Mouse (Mus musculus): ENCODE measurements at regions not wholly inside any gene's neighbourhood (a gene's known extent, or its start where the extent isn't known, plus 50 kb on each side); places are given as distances from the start of the nearest gene placed in this dataset.
A peak's percentile ranks its signal among the peaks of the same experiment; 100 is the strongest.

DNA sequence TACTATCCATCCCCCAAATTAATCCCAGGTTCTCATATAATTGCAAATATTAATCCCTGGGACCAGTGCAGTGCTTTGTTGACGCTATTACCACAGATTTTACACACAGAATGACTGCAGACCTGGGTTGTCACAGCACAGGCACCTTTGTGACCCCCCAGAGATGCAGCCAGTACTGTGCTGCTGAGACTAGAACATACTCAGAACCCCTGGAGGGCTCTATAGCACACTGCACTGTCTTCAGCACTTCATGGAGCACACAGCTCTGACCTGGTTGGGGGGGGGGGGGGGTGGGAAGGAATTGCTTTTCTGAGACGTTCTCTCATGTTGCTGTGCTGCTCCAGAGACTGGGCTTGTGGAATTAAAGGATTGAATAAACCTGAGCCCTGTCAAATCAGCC, 154.9 kb upstream of the Gm34302 start:
- DNase-seq (ENCODE audit: low spot score) = no peak

DNA sequence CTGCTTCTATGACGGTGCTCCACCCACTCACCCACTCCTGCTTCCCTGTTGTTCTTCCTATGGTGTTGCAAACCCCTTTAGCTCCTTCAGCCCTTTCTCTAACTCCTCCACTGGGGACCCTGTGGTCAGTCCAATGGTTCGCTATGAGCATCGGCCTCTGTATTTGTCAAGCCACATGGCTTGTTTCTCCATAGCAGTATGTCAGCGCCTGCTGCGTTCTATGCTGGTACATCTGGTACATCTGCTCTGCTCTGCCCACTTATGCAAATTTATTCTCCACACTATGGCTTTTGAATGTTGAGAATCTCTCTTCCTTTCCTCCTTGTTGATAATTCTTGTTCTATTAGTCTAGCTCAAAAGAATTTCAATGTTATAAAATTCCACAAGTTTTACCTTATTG, 154.2 kb upstream of the Gm34302 start:
- DNase-seq (ENCODE audit: low spot score) = no peak

DNA sequence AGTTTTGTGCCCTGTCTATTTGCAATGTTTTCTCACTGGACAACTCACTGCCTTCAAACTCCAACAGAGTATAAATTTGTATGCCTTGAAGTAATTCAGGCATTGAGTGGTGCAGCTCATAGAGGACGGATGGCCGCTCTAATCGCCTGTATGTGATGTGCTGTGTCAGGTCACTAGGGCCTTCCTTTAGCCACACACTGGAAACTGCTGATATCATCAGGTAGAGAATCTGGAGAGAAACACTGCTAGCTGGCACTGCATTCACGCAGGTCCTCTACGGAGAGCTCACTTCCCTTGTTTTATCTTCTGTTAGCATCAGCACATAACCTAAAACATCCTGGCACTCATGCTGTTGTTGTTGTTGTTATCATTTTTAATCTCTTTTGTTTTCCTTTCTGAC, 144.0 kb upstream of the Gm34302 start:
- DNase-seq (ENCODE audit: low spot score) = no peak

DNA sequence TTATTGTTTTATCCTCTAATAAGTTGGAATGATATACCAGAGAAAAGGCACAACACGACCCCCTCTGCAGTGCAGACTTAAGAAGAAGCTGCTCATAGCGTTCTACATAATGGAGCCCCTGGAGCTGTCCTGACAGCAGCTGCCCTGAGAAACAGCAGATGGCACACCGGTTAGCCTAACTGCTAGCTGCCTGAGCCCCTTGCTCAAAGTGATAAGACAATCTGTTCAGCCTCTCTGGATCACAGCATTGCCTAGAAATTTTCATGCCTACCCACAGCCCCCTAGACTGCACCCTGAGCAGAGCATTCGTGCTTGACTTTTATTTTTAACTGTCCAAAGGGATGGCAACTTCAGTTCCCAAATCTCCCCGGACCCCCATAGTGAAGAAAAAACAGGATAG, 132.4 kb upstream of the Gm34302 start:
- DNase-seq (ENCODE audit: low spot score) = peak; percentile 64

DNA sequence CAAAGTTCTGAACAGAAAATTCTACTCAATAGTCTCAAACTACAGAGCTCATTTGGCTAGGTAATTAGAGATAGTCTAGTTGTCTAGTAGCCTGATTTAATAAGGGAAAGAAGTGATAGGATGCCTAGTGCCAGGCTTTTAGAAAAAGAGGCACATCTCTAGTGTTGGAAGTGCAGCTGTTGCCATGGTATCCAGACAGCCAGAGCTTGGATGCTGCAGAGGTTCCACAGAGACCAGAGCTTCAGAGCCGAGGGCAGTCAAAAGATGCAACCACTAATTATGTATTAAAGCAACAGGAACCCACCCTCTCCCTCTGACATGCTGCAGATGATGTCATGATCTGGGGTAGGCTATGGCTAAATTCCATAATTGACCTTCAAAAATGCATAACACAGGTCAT, 130.0 kb upstream of the Gm34302 start:
- DNase-seq (ENCODE audit: low spot score) = peak; percentile 26

DNA sequence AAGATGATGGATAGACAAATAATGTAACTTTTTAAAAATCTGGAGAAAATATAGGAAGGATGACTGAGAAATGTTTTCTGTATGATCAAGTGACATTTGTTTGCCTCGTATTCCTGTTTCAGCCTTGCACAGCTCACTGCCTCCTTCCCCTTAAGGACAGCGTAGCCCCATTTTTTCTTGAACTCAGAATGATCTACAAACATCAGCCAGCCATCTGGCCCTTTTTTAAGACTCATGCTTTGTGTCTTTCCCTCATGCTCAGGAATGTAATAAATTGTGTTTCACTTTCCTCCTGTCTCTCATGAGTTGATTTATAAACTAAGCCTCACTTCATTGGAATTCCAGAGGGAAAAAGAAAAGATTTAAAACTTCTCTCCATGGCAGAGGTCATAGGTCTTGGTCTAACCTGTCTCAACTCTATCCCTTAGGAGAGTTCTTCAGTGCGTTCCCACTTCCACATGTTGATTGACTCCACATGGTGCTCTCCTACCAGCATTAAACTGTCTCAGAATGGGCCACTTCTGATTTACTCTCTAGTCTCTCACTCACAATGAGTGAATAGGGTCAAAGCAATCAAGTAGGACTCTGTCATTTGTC, 129.2 kb upstream of the Gm34302 start:
- peak; percentile 68 for DNase-seq (ENCODE audit: low spot score)

DNA sequence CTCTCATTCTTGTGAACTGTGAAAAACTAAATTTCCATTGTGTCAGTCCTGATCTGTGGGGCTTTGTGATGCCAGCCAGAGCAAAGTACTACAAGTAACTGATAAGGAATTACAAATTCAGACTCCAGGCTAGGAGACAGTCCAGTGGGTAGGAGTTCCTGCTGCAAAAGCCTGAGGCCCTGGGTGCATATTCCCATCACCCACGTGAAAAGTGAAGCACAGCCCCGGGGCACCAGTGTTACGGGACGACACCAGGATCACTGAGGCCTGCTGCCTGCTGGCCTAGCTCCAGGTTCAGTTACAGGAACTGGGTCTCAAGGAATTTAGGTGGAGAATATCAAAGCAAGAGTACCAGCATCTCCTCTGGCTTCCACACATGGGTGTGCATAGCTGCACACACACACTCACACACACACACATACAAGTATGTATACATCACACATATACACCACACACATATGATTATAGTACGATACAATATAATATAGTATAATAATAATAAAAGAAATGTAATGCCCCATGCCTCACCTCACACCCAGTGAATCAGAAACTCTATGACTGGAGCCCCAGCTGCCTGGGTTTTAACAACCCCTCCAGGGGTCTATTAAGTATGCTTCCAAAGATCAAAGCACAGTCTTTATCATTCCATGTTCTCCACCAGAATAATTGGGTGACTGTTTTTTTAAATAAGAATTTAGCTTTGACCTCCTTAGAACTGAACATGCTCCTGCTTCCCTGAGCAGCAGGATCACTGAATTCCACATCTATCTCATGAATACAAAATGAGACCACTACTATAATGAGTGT, 126.6 kb upstream of the Gm34302 start:
- no peak for DNase-seq (ENCODE audit: low spot score)

DNA sequence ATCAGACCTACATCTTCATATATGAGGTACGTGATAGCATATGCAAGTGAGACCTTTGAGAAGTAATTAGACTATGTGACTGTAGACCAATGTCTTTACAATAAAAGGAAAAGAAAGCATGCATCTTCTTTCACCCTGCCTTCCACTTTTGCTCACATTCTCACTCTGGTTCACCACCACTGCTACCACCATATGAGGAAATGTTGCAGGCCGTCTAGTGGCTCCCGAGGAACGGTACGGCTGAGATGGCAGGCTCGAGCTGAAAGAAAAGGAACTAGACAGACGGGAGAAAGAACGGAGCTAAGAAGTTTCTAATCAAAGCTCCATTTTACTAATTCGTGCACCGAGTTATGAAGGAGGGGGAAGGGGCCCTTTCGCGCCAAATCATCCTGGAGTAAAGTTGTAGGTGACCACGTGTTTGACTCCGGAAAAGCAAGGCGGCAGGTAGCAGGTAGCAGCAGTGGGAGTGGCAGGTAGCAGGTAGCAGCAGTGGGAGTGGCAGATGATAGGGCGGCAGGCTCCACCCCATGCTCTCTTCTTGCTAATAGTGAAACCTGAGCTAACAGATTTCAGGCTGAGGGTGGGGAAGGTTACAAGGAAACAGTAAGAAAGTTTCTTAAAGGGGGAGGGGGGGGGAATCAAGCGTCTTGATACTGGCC, 125.9 kb upstream of the Gm34302 start:
- peak; percentile 9 for DNase-seq (ENCODE audit: low spot score)

DNA sequence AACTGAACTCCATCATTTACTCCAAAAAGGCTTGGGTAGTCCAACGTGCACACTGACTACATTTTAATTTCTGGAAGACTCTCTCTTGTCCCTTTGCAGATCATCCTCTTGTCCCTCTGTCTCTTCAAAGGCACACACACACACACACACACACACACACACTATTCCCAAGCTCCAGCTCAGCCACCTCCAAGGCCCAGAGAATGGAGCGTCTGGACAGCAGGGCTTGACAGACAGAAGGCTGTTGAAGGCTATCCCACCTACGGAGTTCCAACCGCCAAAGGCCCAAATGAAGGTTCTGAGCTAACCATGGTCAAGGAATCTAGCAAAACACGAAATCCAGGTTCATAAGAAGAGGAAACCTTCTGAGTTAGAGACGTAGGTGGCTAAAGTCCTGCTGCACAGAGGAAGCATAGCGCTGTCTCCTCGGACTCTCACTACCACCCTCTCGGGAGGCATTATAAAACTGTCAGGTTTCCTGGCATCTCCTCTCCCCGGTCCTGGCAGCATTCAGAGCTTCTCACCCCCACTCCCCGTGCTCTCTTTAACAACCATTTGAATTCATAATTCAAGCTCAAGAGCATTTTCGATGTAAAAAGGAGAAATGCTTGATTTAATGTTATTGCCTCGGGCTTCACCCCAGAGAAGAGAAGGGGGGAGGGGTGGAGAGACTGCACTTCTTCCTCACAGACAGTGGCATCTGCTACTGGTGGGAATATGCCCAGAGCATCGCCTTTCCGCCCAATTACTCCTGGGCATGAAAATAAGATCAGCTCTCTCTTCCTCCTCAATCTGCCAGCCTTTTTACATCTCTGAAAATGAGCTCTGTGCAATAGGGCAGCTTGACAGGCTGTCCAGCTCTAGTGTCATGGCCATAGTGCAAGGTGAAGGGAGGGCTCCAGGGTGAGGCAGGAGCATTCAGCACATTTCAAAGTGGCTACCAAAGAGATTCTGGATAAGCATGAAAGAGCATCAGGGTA, 99.3 kb upstream of the Gm34302 start:
- DNase-seq (ENCODE audit: low spot score) = no peak

DNA sequence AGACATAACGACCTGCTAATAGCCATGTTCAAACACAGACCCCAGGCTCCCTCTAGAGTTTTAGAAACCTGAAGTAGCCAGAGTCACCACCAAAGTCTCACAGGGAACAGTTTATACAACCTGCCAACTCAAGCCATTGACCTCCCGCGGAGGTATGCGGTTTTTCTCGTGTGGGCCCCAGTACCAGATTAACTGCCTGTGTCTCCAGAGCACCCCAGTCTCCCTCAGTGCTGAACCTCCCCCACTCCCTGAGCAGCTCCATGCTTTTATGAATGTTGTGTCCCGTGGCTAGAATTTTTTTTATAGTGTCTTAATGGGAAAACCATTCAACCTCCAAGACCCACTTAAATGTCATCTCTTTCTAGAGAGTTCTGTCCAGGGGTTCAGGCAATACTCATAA, 98.5 kb upstream of the Gm34302 start:
- DNase-seq (ENCODE audit: low spot score) = no peak

DNA sequence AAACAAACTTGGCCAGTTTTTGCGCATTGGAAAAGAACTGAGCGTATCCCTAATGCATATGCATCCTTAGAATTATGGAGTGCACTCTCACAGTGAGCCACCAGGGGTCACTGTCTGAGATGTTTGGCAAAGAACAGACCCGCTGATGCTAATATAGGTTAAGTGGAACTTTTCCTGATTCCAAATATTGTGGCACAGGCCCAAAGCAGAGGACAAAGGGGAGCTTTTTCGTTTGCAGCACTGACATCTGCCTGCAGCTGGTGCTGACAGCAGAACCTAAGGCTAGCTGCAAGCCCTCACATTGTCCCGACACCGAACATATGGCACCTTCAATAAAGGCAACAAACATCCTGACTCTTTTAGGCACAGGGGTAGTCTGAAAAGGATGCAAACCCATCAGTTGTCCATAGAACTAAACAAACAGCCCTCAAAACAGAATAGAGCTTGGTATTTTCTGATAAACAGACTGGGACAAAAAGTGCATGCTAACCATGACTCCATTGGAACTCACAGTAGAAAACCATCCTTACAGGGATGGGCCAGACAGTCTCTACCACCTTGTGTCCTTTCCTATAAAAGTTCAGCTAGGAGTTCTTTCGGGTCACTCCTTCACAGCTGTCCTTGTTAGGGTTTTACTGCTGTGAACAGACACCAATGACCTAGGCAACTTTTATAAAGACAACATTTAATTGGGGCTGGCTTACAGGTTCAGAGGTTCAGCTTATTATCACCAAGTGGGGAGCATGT, 87.1 kb upstream of the Gm34302 start:
- DNase-seq (ENCODE audit: low spot score) = peak; percentile 85

DNA sequence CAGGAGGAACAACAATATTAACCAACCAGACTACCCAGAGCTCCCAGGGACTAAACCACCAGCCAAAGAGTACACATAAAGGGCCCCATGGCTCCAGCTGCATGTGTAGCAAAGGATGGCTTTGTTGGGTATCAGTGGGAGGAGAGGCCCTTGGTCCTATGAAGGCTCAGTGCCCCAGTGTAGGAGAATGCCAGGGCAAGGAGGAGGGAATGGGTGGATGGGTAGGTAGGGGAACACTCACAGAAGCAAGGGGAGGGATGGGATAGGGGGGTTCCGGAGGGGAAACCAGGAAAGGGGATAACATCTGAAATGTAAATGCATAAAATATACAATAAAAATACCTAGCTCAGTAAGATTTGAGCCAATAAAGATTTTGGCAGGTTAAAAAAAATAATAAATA, 86.4 kb upstream of the Gm34302 start:
- no peak for DNase-seq (ENCODE audit: low spot score)

DNA sequence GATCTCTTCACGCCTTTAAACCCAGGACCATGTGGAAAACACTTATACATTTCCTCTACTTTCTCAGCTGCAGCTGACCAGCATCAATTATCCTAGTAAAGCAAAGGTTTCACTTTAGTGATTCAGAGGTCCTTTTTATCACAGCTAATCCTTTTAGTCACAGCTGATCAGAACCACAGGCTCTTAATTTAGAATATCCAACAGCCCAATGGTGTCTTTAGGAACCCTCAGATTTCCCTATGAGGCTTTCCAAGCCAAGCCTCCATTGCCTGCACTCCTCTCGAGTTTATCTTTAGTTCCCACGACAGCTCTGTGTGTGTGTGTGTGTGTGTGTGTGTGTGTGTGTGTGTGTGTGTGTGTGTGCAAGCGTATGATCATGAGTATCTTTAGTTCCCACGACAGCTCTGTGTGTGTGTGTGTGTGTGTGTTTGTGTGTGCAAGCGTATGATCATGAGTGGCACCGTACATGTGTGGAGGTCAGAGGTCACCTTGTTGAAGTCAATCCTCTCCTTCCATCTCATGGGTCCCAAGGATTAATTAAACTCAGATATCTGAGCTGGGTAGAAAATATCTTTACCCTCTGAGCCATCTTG, 85.4 kb upstream of the Gm34302 start:
- DNase-seq (ENCODE audit: low spot score) = no peak

DNA sequence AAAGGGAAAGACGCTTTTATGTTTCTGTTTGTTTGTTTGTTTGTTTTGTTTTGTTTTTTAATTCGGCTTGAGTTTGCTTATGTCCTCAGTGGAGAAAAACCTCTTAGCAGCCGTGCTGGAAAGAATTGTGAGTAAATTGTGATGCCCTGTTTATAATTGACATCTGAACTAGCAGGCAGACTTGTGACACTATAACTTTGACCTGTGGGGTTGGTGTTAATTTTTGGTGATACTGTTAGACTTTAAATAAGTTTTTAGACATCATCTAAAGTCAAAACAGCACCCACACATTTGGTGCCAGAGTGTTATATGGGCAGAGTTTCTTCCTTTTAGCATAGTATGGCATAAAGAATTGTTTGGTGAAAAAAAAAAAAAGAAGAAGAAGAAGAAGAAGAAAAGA, 84.0 kb upstream of the Gm34302 start:
- no peak for DNase-seq (ENCODE audit: low spot score)

DNA sequence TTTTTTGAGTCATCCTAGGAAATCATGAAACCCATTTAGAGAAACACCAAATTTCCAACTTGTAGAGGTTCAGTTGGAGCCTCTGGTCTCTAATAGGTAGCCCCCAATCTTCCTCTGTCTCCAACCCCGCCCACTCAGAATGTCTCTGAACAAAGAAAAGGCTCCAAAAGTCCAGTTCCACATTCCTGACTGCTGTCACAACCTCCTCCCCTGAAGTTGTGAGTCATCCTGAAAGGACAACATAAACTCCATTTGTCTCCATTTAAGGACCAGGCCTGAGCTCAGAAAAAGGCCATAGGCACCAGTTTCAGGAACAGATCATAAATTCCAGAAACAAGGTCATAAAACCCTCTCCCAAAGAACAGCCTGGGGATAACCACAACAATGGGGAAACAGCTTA, 79.4 kb upstream of the Gm34302 start:
- no peak for DNase-seq (ENCODE audit: low spot score)

DNA sequence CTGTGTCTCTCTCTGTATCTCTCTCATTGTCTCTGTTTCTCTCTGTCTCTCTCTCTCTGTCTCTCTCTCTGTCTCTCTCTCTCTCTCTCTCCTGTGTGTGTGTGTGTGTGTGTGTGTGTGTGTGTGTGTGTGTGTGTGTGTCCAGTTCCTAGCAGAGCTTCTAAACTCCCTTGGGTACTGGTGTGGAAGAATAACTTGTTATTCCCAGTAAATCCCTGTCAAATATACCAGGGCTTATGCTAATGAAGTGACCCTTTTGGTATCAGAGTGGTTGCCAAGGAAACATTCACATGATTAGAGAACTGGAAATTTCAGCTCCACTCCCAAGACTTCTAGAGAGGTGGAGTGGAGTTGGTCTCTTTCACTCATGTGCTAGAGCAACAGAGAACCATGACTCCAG, 78.9 kb upstream of the Gm34302 start:
- no peak for DNase-seq (ENCODE audit: low spot score)

DNA sequence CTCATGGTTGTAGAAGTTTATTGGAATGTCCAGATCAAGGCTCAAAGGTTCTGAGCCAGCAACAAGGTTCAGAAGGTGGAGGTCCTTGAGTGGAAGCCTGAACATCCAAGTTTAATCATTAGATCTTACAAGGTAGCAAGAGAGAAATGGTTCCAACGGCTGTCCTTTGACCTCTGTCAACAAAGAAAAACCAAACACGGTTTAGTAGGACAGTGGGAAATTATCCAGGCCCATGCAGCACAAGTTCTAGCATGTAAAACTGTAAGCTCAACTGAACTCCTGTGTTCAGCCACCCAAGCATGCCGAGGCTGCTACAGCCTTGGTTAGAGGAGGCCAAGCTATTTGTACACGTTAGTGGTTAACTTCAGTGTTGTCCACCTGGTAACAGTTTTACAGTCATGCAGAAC, 77.1 kb upstream of the Gm34302 start:
- no peak for DNase-seq (ENCODE audit: low spot score)

DNA sequence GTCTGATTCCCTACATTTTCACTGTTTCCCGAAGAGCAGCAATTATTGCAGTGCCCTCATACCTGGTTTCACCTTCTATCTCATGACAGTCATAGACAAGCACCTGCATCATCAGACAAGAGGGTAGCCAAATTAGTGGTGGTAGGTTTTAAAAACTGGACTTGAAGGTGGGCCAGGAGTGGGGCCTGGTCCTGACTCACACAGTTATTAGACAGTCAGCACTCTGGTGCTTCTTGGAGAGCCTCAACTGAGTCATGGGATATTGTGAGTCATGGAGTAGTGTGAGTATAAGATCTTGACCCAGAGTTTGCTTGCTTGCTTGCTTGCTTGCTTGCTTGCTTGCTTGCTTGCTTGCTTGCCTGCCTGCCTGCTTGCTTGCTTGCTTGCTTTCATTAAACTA, 73.1 kb upstream of the Gm34302 start:
- no peak for DNase-seq (ENCODE audit: low spot score)

DNA sequence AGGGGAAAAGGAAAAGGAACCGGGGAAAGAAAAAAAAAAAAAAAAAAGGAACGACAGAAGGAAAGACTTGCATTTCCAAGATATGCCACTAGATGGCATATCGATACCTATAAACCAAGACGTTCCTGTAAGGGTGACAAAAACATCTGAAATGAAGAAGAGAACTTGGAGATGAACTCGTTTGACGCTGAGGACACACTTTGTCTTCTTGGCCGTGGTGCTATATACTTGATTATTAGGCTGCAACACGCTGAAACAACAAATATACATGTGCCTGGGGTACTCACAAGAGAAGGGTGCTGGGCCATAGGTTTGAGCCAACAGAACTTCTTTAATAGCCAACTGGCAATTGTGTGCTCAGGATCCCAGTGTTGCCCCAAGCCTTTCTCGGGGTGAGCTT, 71.2 kb upstream of the Gm34302 start:
- DNase-seq (ENCODE audit: low spot score) = peak; percentile 82

DNA sequence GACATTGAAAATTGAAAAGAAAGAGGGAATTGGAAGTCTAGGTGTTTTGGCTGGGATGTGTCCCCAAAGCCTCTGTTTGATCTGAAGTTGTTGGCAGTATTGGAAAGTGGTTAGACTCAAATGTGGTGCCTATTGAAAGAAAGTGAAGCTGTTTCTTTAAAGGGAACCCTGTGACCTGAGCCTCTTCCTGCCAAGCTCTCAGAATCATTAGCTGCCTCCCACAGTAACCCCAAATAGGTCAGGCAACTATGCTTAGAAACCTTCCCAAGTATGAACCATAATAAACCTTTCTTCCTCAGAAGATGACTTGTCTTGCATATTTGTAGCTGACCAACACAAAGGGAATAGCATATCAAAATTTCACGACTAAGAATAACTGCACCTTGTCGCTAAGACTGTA, 69.7 kb upstream of the Gm34302 start:
- DNase-seq (ENCODE audit: low spot score) = no peak

DNA sequence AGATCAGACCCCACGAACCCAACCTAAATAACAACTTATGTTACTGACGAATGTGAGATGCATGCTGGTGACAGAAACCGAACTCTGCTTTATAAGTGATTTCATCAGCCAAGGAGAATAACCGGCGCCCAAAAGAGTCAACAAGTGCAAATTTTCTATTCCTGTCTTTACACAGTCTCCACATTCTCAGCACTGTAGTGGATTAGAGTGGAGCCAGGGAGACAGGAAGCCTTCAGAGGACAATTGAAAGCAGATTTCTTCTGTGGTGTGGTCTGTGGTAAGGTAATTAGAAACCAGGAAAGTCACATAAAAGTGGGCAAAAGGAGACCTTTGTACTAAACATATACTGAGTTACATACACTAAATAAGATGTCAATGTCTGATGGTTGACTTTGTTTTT, 68.0 kb upstream of the Gm34302 start:
- DNase-seq (ENCODE audit: low spot score) = no peak

Measured in embryo, embryonic 10 days (tissue).